Mouse (Mus musculus) T-cell, adult 2 months (primary cell): ENCODE data around the gene Slc24a4.
"Not testable (repeated sequence)": the region's sequence is repeated elsewhere in the genome, so short reads cannot be mapped to it uniquely, and the experiment has no call there.

Source experiments
- DNase-seq: peaks from one replicate; pipeline ENCODE4 v3.0.0; 2022; ENCODE audit warnings: low spot score

The Slc24a4 gene

GRCm38 (mm10) chr12:102250316-102250715 lies 121.8 kb downstream of the Slc24a4 start:
- DNase-seq = no peak

GRCm38 (mm10) chr12:102251070-102251469 lies 122.5 kb downstream of the Slc24a4 start:
- peak; percentile 4 for DNase-seq

- no peak for DNase-seq
These were observed 123.5 kb downstream of the Slc24a4 start for GRCm38 (mm10) chr12:102251985-102252384.

GRCm38 (mm10) chr12:102252525-102252924 lies 124.0 kb downstream of the Slc24a4 start:
- DNase-seq = no peak

GRCm38 (mm10) chr12:102255012-102255411 lies 126.5 kb downstream of the Slc24a4 start:
- no peak for DNase-seq

- no peak for DNase-seq
These were observed 130.1 kb downstream of the Slc24a4 start for GRCm38 (mm10) chr12:102258522-102259112.

- no peak for DNase-seq
These were observed 133.4 kb downstream of the Slc24a4 start for GRCm38 (mm10) chr12:102261933-102262396.

GRCm38 (mm10) chr12:102262809-102263208 lies 134.3 kb downstream of the Slc24a4 start:
- no peak for DNase-seq

GRCm38 (mm10) chr12:102263249-102263648 lies 134.7 kb downstream of the Slc24a4 start:
- no peak for DNase-seq

- no peak for DNase-seq
These were observed 137.9 kb downstream of the Slc24a4 start for GRCm38 (mm10) chr12:102266433-102266832.

- DNase-seq = no peak
These were observed 140.6 kb downstream of the Slc24a4 start for GRCm38 (mm10) chr12:102269144-102269543.

- DNase-seq = no peak
These were observed 142.4 kb downstream of the Slc24a4 start for GRCm38 (mm10) chr12:102270776-102271405.

- DNase-seq = no peak
These were observed 142.9 kb downstream of the Slc24a4 start for GRCm38 (mm10) chr12:102271447-102271846.

GRCm38 (mm10) chr12:102275833-102276443 lies 147.4 kb downstream of the Slc24a4 start:
- DNase-seq = no peak

GRCm38 (mm10) chr12:102280290-102280689 lies 151.8 kb downstream of the Slc24a4 start:
- not testable (repeated sequence) for DNase-seq

- DNase-seq = no peak
These were observed 152.5 kb downstream of the Slc24a4 start for GRCm38 (mm10) chr12:102280867-102281503.

- DNase-seq = no peak
These were observed 153.6 kb downstream of the Slc24a4 start for GRCm38 (mm10) chr12:102282126-102282525.

- DNase-seq = peak; percentile 59
These were observed 154.4 kb downstream of the Slc24a4 start, which contains the start of gene Rin3 for GRCm38 (mm10) chr12:102282763-102283482. Rin3 (plus strand) TSS chr12:102283048.

GRCm38 (mm10) chr12:102283483-102284266 lies 155.1 kb downstream of the Slc24a4 start:
- no peak for DNase-seq

- DNase-seq = no peak
These were observed 155.7 kb downstream of the Slc24a4 start for GRCm38 (mm10) chr12:102284267-102284610.

- DNase-seq = no peak
These were observed 156.2 kb downstream of the Slc24a4 start for GRCm38 (mm10) chr12:102284618-102285159.
